Mouse (Mus musculus) MEL (cell line): ENCODE measurements around the gene Igsf21. TPM values are rescaled to one million over a fixed set of nuclear protein-coding genes. Genes with fewer than 3 reads are reported as not detected.

Experiments used
- DNase-seq: peaks from one replicate; pipeline ENCODE4 v3.0.0; 2011; ENCODE audit warnings: low read depth, low spot score
- H3K27ac ChIP-seq: 2 replicates; pipeline ENCODE4 v1.5.1; 2012; ENCODE audit warnings: low read depth, mild to moderate bottlenecking, control low read depth, low read length, moderate library complexity; ENCODE audit not compliant: control insufficient read depth
- H3K27me3 ChIP-seq, 2 experiments: fragments of 150-350 bp in 1 of 2; sonication (generic) in 1 of 2; 2 replicates each; pipeline ENCODE4 v1.6.1; 2012; ENCODE audit warnings: low read length in 2 of 2, mild to moderate bottlenecking in 2 of 2, improper control_type of control experiment in 1 of 2, moderate library complexity in 1 of 2; ENCODE audit not compliant: insufficient read depth in 2 of 2, control insufficient read depth in 1 of 2
- H3K36me3 ChIP-seq, 2 experiments: 2 replicates each; pipeline ENCODE4 v1.6.1; 2012 to 2014; ENCODE audit warnings: low read length in 2 of 2, improper control_type of control experiment in 1 of 2, inconsistent platforms in 1 of 2, mild to moderate bottlenecking in 1 of 2; ENCODE audit not compliant: insufficient read depth in 2 of 2, control insufficient read depth in 1 of 2
- H3K4me1 ChIP-seq, 2 experiments: fragments of 150-350 bp in 1 of 2; sonication (generic) in 1 of 2; 2 replicates each; pipeline ENCODE4 v1.6.1; 2012; ENCODE audit warnings: low read length in 2 of 2, improper control_type of control experiment in 1 of 2, mild to moderate bottlenecking in 1 of 2; ENCODE audit not compliant: insufficient read depth in 2 of 2, control insufficient read depth in 1 of 2
- H3K4me3 ChIP-seq, 2 experiments: fragments of 150-350 bp in 1 of 2; sonication (generic) in 1 of 2; 2 replicates each; pipeline ENCODE4 v1.5.1; 2012; ENCODE audit warnings: low read depth in 2 of 2, low read length in 2 of 2, mild to moderate bottlenecking in 2 of 2, moderate library complexity in 2 of 2, control low read depth in 1 of 2, improper control_type of control experiment in 1 of 2; ENCODE audit not compliant: control insufficient read depth in 1 of 2, insufficient read depth in 1 of 2
- H3K79me2 ChIP-seq: 2 replicates; pipeline ENCODE4 v1.6.1; 2012; ENCODE audit warnings: mild to moderate bottlenecking, low read length, moderate library complexity; ENCODE audit not compliant: control insufficient read depth, poor library complexity, insufficient read depth
- H3K9ac ChIP-seq: 2 replicates; pipeline ENCODE4 v1.6.1; 2012; ENCODE audit warnings: low read depth, mild to moderate bottlenecking, control low read depth, low read length, moderate library complexity; ENCODE audit not compliant: control insufficient read depth, poor library complexity, severe bottlenecking
- H3K9me3 ChIP-seq: fragments of 150-350 bp; sonication (generic); replicated peaks from 2 replicates; pipeline ENCODE4 v1.6.1; 2012; ENCODE audit warnings: mild to moderate bottlenecking, low read length, improper control_type of control experiment, moderate library complexity; ENCODE audit not compliant: insufficient read depth
- CHD2 ChIP-seq: IDR thresholded peaks from 2 replicates; pipeline ENCODE4 v1.6.1; 2011; ENCODE audit warnings: low read length, improper control_type of control experiment
- MAX ChIP-seq: IDR thresholded peaks from 2 replicates; pipeline ENCODE4 v1.6.1; 2011; ENCODE audit warnings: low read length, improper control_type of control experiment
- MAZ ChIP-seq: IDR thresholded peaks from 2 replicates; pipeline ENCODE4 v1.6.1; 2012; ENCODE audit warnings: low read depth, mild to moderate bottlenecking, inconsistent platforms, low read length, improper control_type of control experiment
- MEF2A ChIP-seq: IDR thresholded peaks from 2 replicates; pipeline ENCODE4 v1.6.1; 2014; ENCODE audit warnings: low read depth, mild to moderate bottlenecking, inconsistent platforms, low read length, improper control_type of control experiment; ENCODE audit not compliant: poor library complexity, insufficient replicate concordance, severe bottlenecking; ENCODE audit errors: extremely low read depth
- MYC ChIP-seq: IDR thresholded peaks from 2 replicates; pipeline ENCODE4 v1.6.1; 2011; ENCODE audit warnings: low read depth, mild to moderate bottlenecking, low read length, improper control_type of control experiment, moderate library complexity
- NRF1 ChIP-seq: IDR thresholded peaks from 2 replicates; pipeline ENCODE4 v1.6.1; 2014; ENCODE audit warnings: low read depth, mild to moderate bottlenecking, inconsistent platforms, low read length, improper control_type of control experiment, moderate library complexity; ENCODE audit not compliant: poor library complexity, insufficient read depth, severe bottlenecking
- USF1 ChIP-seq: IDR thresholded peaks from 2 replicates; pipeline ENCODE4 v1.6.1; 2014; ENCODE audit warnings: low read depth, mild to moderate bottlenecking, inconsistent platforms, low read length, improper control_type of control experiment, moderate library complexity
- polyA plus RNA-seq, 2 experiments: library from polyadenylated mRNA; stranded (reverse) in 1 of 2; unstranded in 1 of 2; fragments of >175 nt in 1 of 2; fragments of >200 nt in 1 of 2; gene quantifications; 2 replicates each; pipeline versions ENCODE4 v1.2.1 to v1.2.4; 2012; ENCODE audit warnings: low replicate concordance in 2 of 2, low read depth in 1 of 2; ENCODE audit not compliant: insufficient read length in 2 of 2, insufficient read depth in 1 of 2, missing spikeins in 1 of 2
- total RNA-seq: library from RNA; depleted of rRNA; stranded (reverse); fragments of 300-350 nt; gene quantifications from 2 replicates; pipeline ENCODE4 v1.2.3, GENCODE M21; 2012

The Igsf21 gene
- total and polyA plus RNA-seq, 3 experiments = not detected

DNA sequence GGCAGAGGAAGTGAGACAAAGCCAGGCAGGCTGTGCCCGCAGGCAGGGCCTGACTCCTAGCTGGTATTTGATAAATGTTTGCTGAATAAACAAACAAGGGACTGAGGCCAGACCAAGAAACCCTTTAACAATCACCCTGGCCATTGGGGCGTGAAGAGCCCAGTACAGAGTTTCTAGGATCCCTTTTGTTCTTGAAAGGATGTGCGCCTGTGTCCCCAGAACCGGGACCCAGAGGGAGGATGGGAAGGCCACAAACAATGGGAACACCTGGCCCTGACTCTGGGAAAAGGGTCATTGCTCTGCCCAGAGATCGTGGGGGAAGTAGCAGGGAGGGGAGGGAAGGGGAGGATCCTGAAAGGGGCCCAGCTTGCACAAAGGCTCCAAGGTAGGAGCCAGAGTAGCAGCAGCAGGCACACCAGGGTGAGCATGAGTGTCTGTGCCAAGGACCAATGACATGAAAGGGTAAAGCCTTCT lies 269.2 kb downstream of the Igsf21 start:
- H3K9ac ChIP-seq = no peak overlapping the region
- no peak overlapping the region for H3K4me3 ChIP-seq
- no peak for TF ChIP-seq USF1
- no peak for TF ChIP-seq MEF2A
- no peak for TF ChIP-seq NRF1
- no peak for TF ChIP-seq CHD2
- TF ChIP-seq MYC = no peak
- TF ChIP-seq MAZ = no peak
- no peak for TF ChIP-seq MAX
- TF ChIP-seq, all 39 proteins: peak for 0
- H3K36me3 ChIP-seq = no peaks in the 10 kb centered on the region
- H3K27ac ChIP-seq = no peak overlapping the region
- no peaks in the 10 kb centered on the region for H3K27me3 ChIP-seq
- H3K4me1 ChIP-seq = no peaks in the 10 kb centered on the region
- DNase-seq = no peak
- H3K79me2 ChIP-seq = no peaks in the 10 kb centered on the region
- H3K9me3 ChIP-seq = no peaks in the 10 kb centered on the region
